ENCODE assay signal across 9 mouse cellular contexts in the genomic region with DNA sequence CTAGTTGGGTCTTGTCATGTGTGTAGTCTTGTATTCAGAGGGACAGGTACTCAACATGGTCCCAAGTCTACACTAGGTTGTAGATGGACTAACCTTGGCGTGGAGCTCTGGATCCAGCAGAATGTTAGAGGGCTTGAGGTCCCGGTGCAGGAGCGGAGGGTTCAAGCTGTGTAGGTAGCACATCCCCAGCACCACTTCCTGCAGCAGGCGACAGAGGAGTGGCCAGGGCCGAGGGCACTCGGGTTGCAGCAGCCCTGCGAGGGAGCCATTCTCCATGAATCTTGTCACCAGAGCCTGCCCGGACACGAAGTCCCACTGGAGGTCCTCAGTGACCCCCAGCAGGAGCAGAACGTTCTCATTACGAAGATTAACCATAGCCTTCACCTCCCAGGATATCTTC. TPM values are rescaled to one million over a fixed set of nuclear protein-coding genes. Genes with fewer than 3 reads are reported as not detected.
DNase-seq lines count a peak whose midpoint lies in the region; ATAC-seq and TF ChIP-seq lines count a peak whose summit lies in the region.
"Had no signal": no experiment of that assay in that cellular context is flagged by ENCODE, and none has a peak within 500 bp of the region (broad histone marks: within the 10 kb centered on the region; RNA-seq: fewer than 3 reads in every experiment).

No protein-coding gene starts in this region.

- TF ChIP-seq POLR2A in limb, embryonic 14.5 days (IDR thresholded peaks at IDR 0.05; ENCODE audit: borderline replicate concordance, extremely low read depth, insufficient read depth, insufficient read length) = no peak
- TF ChIP-seq POLR2A in testis, adult 2 months (IDR thresholded peaks at IDR 0.05; ENCODE audit: control insufficient read depth, low read depth, low read length) = no peak
- no peak for TF ChIP-seq POLR2A in cerebellum, adult 2 months (IDR thresholded peaks at IDR 0.05; ENCODE audit: borderline replicate concordance, insufficient read depth, low read length)

- 25% methylated on average over 10 of the region's 11 CpGs for WGBS in limb, embryonic 14.5 days
- WGBS in cerebellum, adult 2 months = 42% methylated on average over 11 of the region's 11 CpGs

- intact Hi-C loops in gastrocnemius, adult 2 months (cut with DNase I) = no loop called here
- intact Hi-C loops in gastrocnemius, postnatal 36 days (cut with DNase I) = no loop called here

- H3K9ac ChIP-seq in limb, embryonic 14.5 days (ENCODE audit: low read depth, low read length, severe bottlenecking) = peak overlapping the region; percentile 29

- 0 out of 2 replicates have a peak, but pooled peaks cover 4% of the 10 kb centered on the region for H3K36me3 ChIP-seq in limb, embryonic 14.5 days (ENCODE audit: control insufficient read depth, insufficient read depth, low read length)
- no peaks in the 10 kb centered on the region for H3K36me3 ChIP-seq in testis, adult 2 months (ENCODE audit: control insufficient read depth, insufficient read depth, low read length)

- peak overlapping the region; percentile 69; the same call in 1 of the 2 replicates for H3K4me3 ChIP-seq in gastrocnemius, adult 2 months
- peak overlapping the region; percentile 35 for H3K4me3 ChIP-seq in limb, embryonic 14.5 days (replicated peaks; ENCODE audit: low read length)
- peak overlapping the region; percentile 75 for H3K4me3 ChIP-seq in testis, adult 2 months (ENCODE audit: control insufficient read depth, low read depth, low read length)
- no peak overlapping the region for H3K4me3 ChIP-seq in cerebellum, adult 2 months (replicated peaks; ENCODE audit: insufficient read depth, low read depth, low read length)
- H3K4me3 ChIP-seq: myocyte had no signal

- peaks cover 6% of the 10 kb centered on the region for H3K4me1 ChIP-seq in limb, embryonic 14.5 days (ENCODE audit: control insufficient read depth, insufficient read depth, low read length)
- peaks cover 20% of the 10 kb centered on the region for H3K4me1 ChIP-seq in testis, adult 2 months (ENCODE audit: control insufficient read depth, insufficient read depth, low read length)
- H3K4me1 ChIP-seq in cerebellum, adult 2 months (ENCODE audit: control insufficient read depth, insufficient read depth, low read length) = no peaks in the 10 kb centered on the region

- peaks cover 15% of the 10 kb centered on the region; the same call in 1 of the 2 replicates for H3K27me3 ChIP-seq in limb, embryonic 14.5 days (ENCODE audit: control insufficient read depth, insufficient read depth, low read length)
- no peaks in the 10 kb centered on the region for H3K27me3 ChIP-seq in testis, adult 2 months (ENCODE audit: control insufficient read depth, insufficient read depth, low read length)
- no peaks in the 10 kb centered on the region; the same call in 1 of the 2 replicates for H3K27me3 ChIP-seq in cerebellum, adult 2 months (ENCODE audit: control insufficient read depth, insufficient read depth, low read length)

- H3K27ac ChIP-seq in gastrocnemius, adult 2 months = no peak overlapping the region
- H3K27ac ChIP-seq in limb, embryonic 14.5 days (replicated peaks; ENCODE audit: low read depth, low read length) = no peak overlapping the region
- no peak overlapping the region for H3K27ac ChIP-seq in testis, adult 2 months (ENCODE audit: control insufficient read depth, insufficient read depth, low read depth, low read length)
- no peak overlapping the region for H3K27ac ChIP-seq in cerebellum, adult 2 months (ENCODE audit: insufficient read depth, low read length)

- TF ChIP-seq CTCF in gastrocnemius, adult 2 months (IDR thresholded peaks at IDR 0.05) = no peak
- no peak for TF ChIP-seq CTCF in testis, adult 2 months (IDR thresholded peaks at IDR 0.05; ENCODE audit: control insufficient read depth, insufficient read depth, insufficient replicate concordance, low read depth, low read length)
- no peak for TF ChIP-seq CTCF in cerebellum, adult 2 months (IDR thresholded peaks at IDR 0.05; ENCODE audit: borderline replicate concordance, insufficient read depth, low read depth, low read length)

- no peak for ATAC-seq in limb, embryonic 14.5 days (ENCODE audit: low FRiP score, low read depth)

- H3K9me3 ChIP-seq in limb, embryonic 14.5 days (ENCODE audit: control insufficient read depth, low read length) = no peaks in the 10 kb centered on the region

- no peak for DNase-seq in gastrocnemius, adult 2 months
- no peak for DNase-seq in gastrocnemius, postnatal 36 days
- peak; percentile 10 to 13 for DNase-seq in spleen, postnatal 10 days (ENCODE audit: low spot score in 2 of 2)
- no peak for DNase-seq in spleen, postnatal 14 days (ENCODE audit: low spot score in 2 of 2)
- DNase-seq in limb, embryonic 14.5 days (ENCODE audit: low spot score) = no peak
- DNase-seq in cerebellum, adult 2 months = no peak
- DNase-seq in B cell, adult 2 months = no peak

- peak overlapping the region; percentile 73 for H3K4me2 ChIP-seq in limb, embryonic 14.5 days (replicated peaks; ENCODE audit: low read depth, low read length, severe bottlenecking)

RNA-seq across cellular contexts. Expression of a gene that starts 0.9 kb away (rescaled TPM):
- total RNA-seq in gastrocnemius, adult 2 months (2021) = 1 to 10 TPM in 1 of 2 experiments, under 1 TPM in 1; 0.64 to 1.1 TPM
- under 1 TPM; 0.59 to 0.67 TPM for total RNA-seq in gastrocnemius, postnatal 36 days (2021)
- 35.9 and 41.4 TPM in 2 replicates for polyA plus RNA-seq in limb, embryonic 14.5 days (2012; rRNA removed)
- polyA plus RNA-seq in limb, embryonic 14.5 days (2014; fragmentation: Nextera tagmentation; extraction: Ambion mirVana) = 30.5 and 37.6 TPM in 2 replicates
- 4.1 and 4.8 TPM in 2 replicates for polyA plus RNA-seq in testis, adult 2 months (2012; rRNA removed)
- 0.39 and 0.60 TPM in 2 replicates for polyA plus RNA-seq in cerebellum, adult 2 months (2012; rRNA removed)

RNA-seq across cellular contexts. Expression of a gene that starts 3.8 kb away (rescaled TPM):
- total RNA-seq in gastrocnemius, adult 2 months (2021) = 10 to 100 TPM in 1 of 2 experiments, 1 to 10 TPM in 1; 6.8 to 10.1 TPM
- 1 to 10 TPM; 5.3 to 6.5 TPM for total RNA-seq in gastrocnemius, postnatal 36 days (2021)
- polyA plus RNA-seq in limb, embryonic 14.5 days (2012; rRNA removed) = 32.4 and 35.0 TPM in 2 replicates
- polyA plus RNA-seq in limb, embryonic 14.5 days (2014; fragmentation: Nextera tagmentation; extraction: Ambion mirVana) = 16.8 and 17.8 TPM in 2 replicates
- 0.38 and 0.82 TPM in 2 replicates for polyA plus RNA-seq in testis, adult 2 months (2012; rRNA removed)
- polyA plus RNA-seq in cerebellum, adult 2 months (2012; rRNA removed) = 4.0 and 4.1 TPM in 2 replicates

RNA-seq across cellular contexts. Expression of a gene that starts 22.0 kb away (rescaled TPM):
- under 1 TPM in 1 of 2 experiments, not detected in 1; 0.18 TPM for total RNA-seq in gastrocnemius, adult 2 months (2021)
- not detected for total RNA-seq in gastrocnemius, postnatal 36 days (2021)
- polyA plus RNA-seq in limb, embryonic 14.5 days (2012; rRNA removed) = 1.1 and 1.2 TPM in 2 replicates
- polyA plus RNA-seq in limb, embryonic 14.5 days (2014; fragmentation: Nextera tagmentation; extraction: Ambion mirVana) = 0.33 and 0.78 TPM in 2 replicates
- 0.11 and 0.20 TPM in 2 replicates for polyA plus RNA-seq in testis, adult 2 months (2012; rRNA removed)
- polyA plus RNA-seq in cerebellum, adult 2 months (2012; rRNA removed) = 0.33 and 0.36 TPM in 2 replicates

RNA-seq across cellular contexts. Expression of a gene that starts 26.5 kb away (rescaled TPM):
- total RNA-seq in gastrocnemius, adult 2 months (2021) = not detected
- not detected for total RNA-seq in gastrocnemius, postnatal 36 days (2021)
- polyA plus RNA-seq in limb, embryonic 14.5 days (2012; rRNA removed) = 0.44 and 0.65 TPM in 2 replicates
- polyA plus RNA-seq in limb, embryonic 14.5 days (2014; fragmentation: Nextera tagmentation; extraction: Ambion mirVana) = 0.61 and 0.74 TPM in 2 replicates
- polyA plus RNA-seq in testis, adult 2 months (2012; rRNA removed) = 0.07 and 0.11 TPM in 2 replicates
- polyA plus RNA-seq in cerebellum, adult 2 months (2012; rRNA removed) = 0.07 and 0.08 TPM in 2 replicates

RNA-seq across cellular contexts. Expression of a gene that starts 29.5 kb away (rescaled TPM):
- total RNA-seq in gastrocnemius, adult 2 months (2021) = not detected
- not detected for total RNA-seq in gastrocnemius, postnatal 36 days (2021)
- 2.1 and 2.6 TPM in 2 replicates for polyA plus RNA-seq in limb, embryonic 14.5 days (2012; rRNA removed)
- polyA plus RNA-seq in limb, embryonic 14.5 days (2014; fragmentation: Nextera tagmentation; extraction: Ambion mirVana) = 0.41 and 0.46 TPM in 2 replicates
- 0.13 TPM in 1 of 2 replicates, not detected in the other for polyA plus RNA-seq in testis, adult 2 months (2012; rRNA removed)
- 10.5 and 15.2 TPM in 2 replicates for polyA plus RNA-seq in cerebellum, adult 2 months (2012; rRNA removed)

Comparison
In these comparisons a context has a peak if more than half of its experiments do, and no peak if none do; other contexts are left out.
1. DNase-seq: peak in spleen, postnatal 10 days (2 of 2); none in gastrocnemius, adult 2 months (single experiment), gastrocnemius, postnatal 36 days (0 of 2), spleen, postnatal 14 days (0 of 2), limb, embryonic 14.5 days (single experiment), cerebellum, adult 2 months (0 of 2) and B cell, adult 2 months (0 of 2).